Mouse (Mus musculus) bone marrow, adult 2 months (tissue): ENCODE measurements at regions not wholly inside any gene's neighbourhood (a gene's known extent, or its start where the extent isn't known, plus 50 kb on each side); places are given as distances from the start of the nearest gene placed in this dataset.

ENCODE experiments used
- CTCF ChIP-seq: fragments of 200-500 bp; IDR thresholded peaks from 2 replicates; pipeline ENCODE4 v1.5.1; 2011; ENCODE audit warnings: low read length, control low read depth; ENCODE audit not compliant: control insufficient read depth, insufficient read depth
- POLR2A ChIP-seq: fragments of 200-500 bp; IDR thresholded peaks from 2 replicates; pipeline ENCODE4 v1.6.1; 2011; ENCODE audit warnings: low read depth, mild to moderate bottlenecking, control low read depth, low read length, borderline replicate concordance; ENCODE audit not compliant: control insufficient read depth

- TF ChIP-seq CTCF (no peak), POLR2A (no peak)
Measured at GRCm38 (mm10) chr12:71624676-71625075, 206.2 kb upstream of the Daam1 start.
